Mouse (Mus musculus): ENCODE results near the gene Olfr1262. TPM values are rescaled to one million over a fixed set of nuclear protein-coding genes. Genes with fewer than 3 reads are reported as not detected.

The Olfr1262 gene
- not detected in 2 replicates for polyA plus RNA-seq (2015; fragmentation: Nextera tagmentation; extraction: Ambion mirVana)

GRCm38 (mm10) chr2:89999845-90000244, at the start of gene Olfr1262:
Olfr1262 (plus strand) TSS chr2:90000145.

GRCm38 (mm10) chr2:89974184-89974583, 25.8 kb upstream of the Olfr1262 start, which contains the start of gene Olfr1260:
Olfr1260 (plus strand) TSS chr2:89974340.

DNA sequence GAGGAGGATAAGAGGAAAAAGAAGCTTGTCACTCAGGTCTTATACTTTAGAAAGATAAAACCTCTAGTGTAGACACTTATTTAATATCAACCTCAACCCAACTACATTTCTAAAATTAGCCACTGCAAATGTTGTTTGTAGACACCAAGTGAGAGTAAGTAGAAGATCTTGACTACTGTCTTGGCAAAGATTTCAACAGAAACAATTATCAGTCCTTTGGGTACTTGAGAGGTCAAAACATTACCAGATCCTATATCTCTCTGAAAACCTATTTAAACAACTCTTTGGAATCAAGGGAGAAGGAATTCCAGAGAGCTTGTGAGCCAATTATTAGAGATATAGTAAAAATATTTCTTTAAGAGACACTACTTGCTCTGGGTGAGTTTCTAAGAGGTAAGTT, 9.0 kb upstream of the Olfr1262 start, which contains the start of gene Olfr1261:
Olfr1261 (plus strand) TSS at position 301 of the 400 bp plus-strand sequence.

GRCm38 (mm10) chr2:90011831-90012230, 11.9 kb downstream of the Olfr1262 start, which contains the start of gene Olfr1263:
Olfr1263 (plus strand) TSS chr2:90012131.

DNA sequence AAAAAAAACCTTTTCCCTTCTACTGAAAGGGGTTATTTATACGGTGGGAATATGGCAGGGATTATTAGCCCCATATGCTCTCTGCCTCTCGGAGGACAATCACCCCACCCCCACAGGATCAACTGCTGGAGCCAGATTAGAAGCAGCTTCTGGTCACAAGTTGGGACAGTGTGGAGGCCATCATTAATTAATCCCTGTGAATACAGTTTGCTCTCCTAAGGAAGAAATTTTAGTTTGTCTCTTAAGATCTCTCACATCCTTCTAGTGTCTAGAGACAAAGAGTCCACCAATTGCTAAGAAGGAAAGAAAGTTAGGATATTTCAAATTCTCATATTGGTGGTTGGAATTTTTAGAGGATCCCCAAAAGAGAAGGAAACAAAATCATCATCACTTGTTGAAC, 25.5 kb downstream of the Olfr1262 start, which contains the start of gene Olfr1264:
Olfr1264 (minus strand) TSS at position 101 of the 400 bp plus-strand sequence.

DNA sequence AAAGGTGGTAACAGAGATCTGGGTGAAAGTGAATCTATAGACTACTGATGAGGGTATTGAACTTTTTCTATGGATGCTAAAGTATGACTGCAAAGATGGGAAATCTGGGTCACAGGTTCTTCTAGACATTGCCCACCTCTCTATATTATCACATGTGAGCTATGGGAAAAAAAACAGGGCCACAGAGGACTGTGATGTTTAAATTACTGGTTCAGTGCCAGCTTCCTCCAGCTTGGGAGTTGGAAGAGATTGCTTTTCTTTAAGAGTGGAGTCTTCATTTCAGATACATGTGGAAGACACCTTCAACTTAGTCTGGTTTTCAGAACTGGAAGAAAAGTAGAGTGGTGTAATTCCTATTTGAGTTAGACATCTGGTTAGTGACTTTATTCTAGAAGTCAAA, 35.1 kb downstream of the Olfr1262 start, which contains the start of gene Olfr1265:
Olfr1265 (plus strand) TSS at position 301 of the 400 bp plus-strand sequence.

Other genes starting within 250 kb of the Olfr1262 start
- not detected in 2 replicates for gene Olfr1253, start 243.1 kb upstream of the Olfr1262 start, polyA plus RNA-seq (2015; fragmentation: Nextera tagmentation; extraction: Ambion mirVana)
- not detected in 2 replicates for gene Olfr1254, start 206.5 kb upstream of the Olfr1262 start, polyA plus RNA-seq (2015; fragmentation: Nextera tagmentation; extraction: Ambion mirVana)
- gene Olfr1255, start 188.1 kb upstream of the Olfr1262 start, polyA plus RNA-seq (2015; fragmentation: Nextera tagmentation; extraction: Ambion mirVana): not detected in 2 replicates
- gene Olfr1256, start 158.6 kb upstream of the Olfr1262 start, polyA plus RNA-seq (2015; fragmentation: Nextera tagmentation; extraction: Ambion mirVana): not detected in 2 replicates
- gene Olfr48, start 151.9 kb upstream of the Olfr1262 start, polyA plus RNA-seq (2015; fragmentation: Nextera tagmentation; extraction: Ambion mirVana): not detected in 2 replicates
- not detected in 2 replicates for gene Olfr1257, start 121.7 kb upstream of the Olfr1262 start, polyA plus RNA-seq (2015; fragmentation: Nextera tagmentation; extraction: Ambion mirVana)
- not detected in 2 replicates for gene Olfr1258, start 72.8 kb upstream of the Olfr1262 start, polyA plus RNA-seq (2015; fragmentation: Nextera tagmentation; extraction: Ambion mirVana)
- not detected in 2 replicates for gene Olfr1259, start 51.5 kb upstream of the Olfr1262 start, polyA plus RNA-seq (2015; fragmentation: Nextera tagmentation; extraction: Ambion mirVana)
- gene Olfr1260, start 25.8 kb upstream of the Olfr1262 start, polyA plus RNA-seq (2015; fragmentation: Nextera tagmentation; extraction: Ambion mirVana): not detected in 2 replicates
- not detected in 2 replicates for gene Olfr1261, start 8.9 kb upstream of the Olfr1262 start, polyA plus RNA-seq (2015; fragmentation: Nextera tagmentation; extraction: Ambion mirVana)
- not detected in 2 replicates for gene Olfr1263, start 12.0 kb downstream of the Olfr1262 start, polyA plus RNA-seq (2015; fragmentation: Nextera tagmentation; extraction: Ambion mirVana)
- gene Olfr1264, start 25.4 kb downstream of the Olfr1262 start, polyA plus RNA-seq (2015; fragmentation: Nextera tagmentation; extraction: Ambion mirVana): not detected in 2 replicates
- not detected in 2 replicates for gene Olfr1265, start 35.2 kb downstream of the Olfr1262 start, polyA plus RNA-seq (2015; fragmentation: Nextera tagmentation; extraction: Ambion mirVana)
- gene Olfr140, start 63.4 kb downstream of the Olfr1262 start, polyA plus RNA-seq (2015; fragmentation: Nextera tagmentation; extraction: Ambion mirVana): not detected in 2 replicates
- gene Olfr1269, start 121.3 kb downstream of the Olfr1262 start, polyA plus RNA-seq (2015; fragmentation: Nextera tagmentation; extraction: Ambion mirVana): not detected in 2 replicates
- gene Olfr32, start 142.2 kb downstream of the Olfr1262 start, polyA plus RNA-seq (2015; fragmentation: Nextera tagmentation; extraction: Ambion mirVana): not detected in 2 replicates
- gene Olfr1270, start 152.9 kb downstream of the Olfr1262 start, polyA plus RNA-seq (2015; fragmentation: Nextera tagmentation; extraction: Ambion mirVana): not detected in 2 replicates
- not detected in 2 replicates for gene Olfr1506, start 224.3 kb downstream of the Olfr1262 start, polyA plus RNA-seq (2015; fragmentation: Nextera tagmentation; extraction: Ambion mirVana)